Mouse (Mus musculus): ENCODE measurements around the gene Ush1g.

Gene Ush1g

DNA sequence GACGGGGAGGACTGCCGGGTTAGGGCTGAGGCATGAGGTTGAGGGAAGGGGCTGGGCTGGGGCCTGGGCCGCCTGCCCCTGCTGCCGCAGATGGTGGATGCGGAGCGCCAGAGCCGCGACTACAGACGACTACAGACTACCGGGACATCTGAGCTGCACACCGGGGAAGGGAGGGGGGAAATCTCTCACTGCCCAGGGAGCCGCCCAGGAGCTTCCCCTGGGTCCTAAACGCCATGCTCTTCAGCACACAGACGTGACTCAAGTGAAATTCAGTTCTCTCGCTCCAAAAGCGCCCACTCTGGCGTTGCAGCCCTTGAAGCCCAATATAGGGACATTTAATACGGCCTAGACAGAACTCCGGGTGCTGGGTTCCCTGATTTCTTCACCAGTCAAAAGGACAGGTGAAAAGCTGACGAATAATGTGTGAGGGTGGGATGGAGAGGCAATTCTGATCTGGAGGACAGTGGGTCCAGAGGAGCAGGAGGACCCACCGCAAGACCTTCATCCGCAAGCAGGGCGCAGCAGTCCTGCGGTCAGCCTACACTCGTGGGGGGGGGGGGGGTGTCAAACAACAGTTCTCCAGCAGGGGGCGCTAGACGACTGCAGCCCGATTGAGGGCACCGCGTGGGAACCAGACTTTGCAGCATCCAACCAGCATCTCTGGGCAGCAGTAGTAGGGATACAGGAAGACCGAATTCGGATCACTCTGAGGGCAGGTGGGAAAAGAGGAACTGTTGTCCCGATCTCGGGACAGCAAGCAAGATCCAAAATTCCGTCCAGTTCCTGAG is at the start of gene Ush1g:
Gene Ush1g, minus strand, starts transcription at position 136 of the 788 bp plus-strand sequence.
- DNase-seq = peak; percentile 60

DNA sequence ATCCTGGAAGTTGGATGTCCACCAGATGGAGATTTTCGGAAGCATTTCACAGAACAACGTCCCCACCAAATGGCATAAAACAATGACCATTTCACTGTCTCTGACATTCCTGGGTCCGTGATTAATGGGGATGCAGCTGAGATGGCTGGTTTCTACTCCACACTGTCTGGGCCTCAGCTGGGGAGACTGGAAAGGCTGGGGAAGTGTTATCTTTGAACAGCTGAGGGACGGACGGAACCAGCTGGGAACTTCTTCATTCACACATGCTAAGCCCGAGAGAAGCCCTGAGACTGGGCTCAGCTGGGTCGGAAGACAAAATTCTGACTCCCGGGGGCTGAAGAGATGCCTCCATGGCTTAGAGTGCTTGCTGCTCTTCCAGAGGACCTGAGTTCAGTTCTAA is 49.5 kb upstream of the Ush1g start:
- no peak for DNase-seq

DNA sequence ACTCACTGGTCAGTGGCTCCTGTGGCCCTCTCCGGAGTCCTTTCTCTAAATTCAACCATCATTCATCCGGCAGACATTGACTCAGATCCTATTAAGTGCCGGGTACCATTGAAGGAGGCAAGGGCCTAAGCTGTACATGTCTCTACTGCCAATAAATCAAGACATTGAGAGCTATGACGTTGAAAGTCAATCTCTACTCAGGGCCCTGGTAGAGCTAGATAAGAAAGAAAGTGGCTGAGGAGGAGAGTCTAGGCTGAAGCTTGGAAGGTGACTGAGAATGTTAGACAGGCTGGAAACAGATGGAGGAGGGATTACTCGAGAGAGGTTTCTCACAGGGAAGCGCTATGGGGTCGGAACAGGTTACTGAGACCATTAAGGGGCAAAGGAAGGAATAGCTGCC is 48.5 kb upstream of the Ush1g start:
- no peak for DNase-seq

DNA sequence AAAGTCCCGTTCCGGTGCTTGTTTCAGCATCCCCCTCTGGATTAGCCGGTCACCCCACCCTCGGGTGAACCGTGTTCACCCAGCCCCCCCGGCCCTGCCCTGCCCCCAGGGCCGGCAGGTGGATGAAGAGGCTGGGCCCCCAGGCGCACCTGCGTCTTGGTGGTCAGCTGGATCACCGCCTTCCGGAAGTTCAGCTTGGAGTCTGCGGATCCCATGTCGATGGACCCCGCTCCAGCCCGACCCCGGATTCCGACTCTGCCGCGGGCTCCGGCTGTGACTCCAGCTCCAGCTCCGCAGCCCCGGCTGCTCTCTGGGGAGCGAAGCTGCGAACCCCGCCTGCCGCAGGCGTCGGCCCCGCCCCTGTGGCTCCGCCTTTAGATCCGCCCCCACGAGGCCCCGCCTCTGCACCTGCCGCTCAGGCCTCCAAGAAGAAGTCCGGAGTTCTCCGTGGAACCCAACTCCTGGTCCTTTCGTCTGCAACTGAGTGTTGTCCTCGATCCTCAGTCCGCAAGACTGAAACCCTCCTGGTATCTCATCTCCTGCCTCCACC is 45.6 kb upstream of the Ush1g start, which contains the start of gene Hid1:
Gene Hid1, minus strand, starts transcription at position 362 of the 550 bp plus-strand sequence.
- peak; percentile 83 for DNase-seq

DNA sequence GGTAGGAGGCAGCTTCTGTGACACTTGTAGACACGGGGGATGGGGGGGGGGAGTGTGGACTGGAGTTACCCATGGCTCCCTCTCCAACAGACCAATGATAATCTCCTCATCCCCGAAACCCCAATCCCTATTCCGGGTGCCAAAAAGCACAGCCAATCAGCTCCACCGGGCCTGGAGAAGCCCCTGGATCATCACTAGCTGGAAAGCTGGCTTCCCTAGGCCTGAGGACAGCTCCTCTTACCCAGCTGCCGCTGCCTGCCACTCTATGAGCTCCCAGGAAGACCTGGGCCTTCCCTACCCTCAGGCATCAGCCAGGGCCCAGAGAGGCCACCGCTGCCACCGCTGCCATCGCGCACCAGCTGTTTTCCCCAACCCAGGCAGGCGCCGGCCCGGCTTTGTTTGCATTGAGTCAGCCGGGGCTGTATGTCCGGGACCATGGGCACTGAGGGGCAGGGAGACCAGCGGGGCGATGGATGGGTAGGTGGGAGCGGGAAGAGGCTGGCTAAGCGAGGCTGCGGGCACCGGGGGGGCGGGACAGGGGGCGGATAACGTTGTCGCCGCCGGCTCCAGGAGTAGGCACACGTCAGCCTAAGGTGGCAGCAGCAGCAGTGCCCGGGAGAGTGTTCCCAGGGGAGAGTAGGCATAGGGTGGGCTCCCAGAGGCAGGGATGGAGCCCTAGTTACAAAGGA is 45.0 kb upstream of the Ush1g start:
- DNase-seq = no peak

DNA sequence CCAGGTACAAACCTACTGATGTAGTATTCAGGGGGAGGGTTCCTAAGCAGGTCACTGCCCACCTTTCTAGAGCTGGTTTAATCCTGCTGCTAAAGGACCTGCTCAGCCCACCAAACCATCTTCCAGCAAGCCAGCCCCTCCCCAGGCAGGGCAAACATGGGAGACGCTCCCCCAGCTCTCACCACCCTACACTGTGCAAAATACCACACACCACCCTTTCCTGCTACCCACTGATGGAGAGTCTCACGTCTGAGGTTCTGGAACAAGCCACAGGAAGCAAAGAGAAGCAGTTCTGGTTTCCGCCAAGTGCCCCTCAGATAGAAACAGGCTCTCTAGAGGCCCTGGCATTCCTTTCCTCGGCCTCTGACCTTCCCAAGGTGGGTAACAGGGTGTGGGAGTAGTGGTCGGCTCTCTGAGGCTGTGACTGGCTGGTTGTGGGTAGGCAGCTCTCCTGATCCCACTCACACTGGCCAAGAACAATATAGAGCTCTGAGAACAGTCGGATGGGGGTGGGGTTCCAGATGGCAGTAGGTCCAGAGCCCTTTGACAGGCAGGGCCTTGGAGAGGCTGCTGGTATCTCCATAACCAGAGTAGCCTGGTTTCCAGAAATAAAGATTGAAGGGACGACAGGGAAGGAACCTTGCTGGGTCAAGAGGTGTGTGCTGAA is 44.3 kb upstream of the Ush1g start:
- no peak for DNase-seq

DNA sequence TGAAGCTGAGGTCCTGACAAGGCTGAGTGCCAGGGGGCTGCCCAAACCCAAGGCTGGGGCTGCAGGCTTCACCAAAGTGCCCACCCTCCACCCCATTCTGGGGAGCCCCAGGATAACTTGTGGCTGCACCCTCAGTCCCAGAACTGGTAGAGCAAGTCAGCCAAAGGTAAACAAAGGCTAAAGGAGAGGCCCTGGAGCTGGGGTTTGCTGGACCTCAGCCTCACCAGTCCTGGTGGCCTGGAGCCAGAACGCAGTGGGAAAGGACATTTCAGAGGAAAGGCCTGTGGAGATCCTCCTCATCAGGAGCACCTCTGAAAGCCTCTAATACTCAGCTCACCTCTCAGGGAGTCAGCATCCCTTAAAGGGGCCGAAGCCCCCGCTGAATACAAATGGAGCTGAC is 42.3 kb upstream of the Ush1g start:
- no peak for DNase-seq

DNA sequence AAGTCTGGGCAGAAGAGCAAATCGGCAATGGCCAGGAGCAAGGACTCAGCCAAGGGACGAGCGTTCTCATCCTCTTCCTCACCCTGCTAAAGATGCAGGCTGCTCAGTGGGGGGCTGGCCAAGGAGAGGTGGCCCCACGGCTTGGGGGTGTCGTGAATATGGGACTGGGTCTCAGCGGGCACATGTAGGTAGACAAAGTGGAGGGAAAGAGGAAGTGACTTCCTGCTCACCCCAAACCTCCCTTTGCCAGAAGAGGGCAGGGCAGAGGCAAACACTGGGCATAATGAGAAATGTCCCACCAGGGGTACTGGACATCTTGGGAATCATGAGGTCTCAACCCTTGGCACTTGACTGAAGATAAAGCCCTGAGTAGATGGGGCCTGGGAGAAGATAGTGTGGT is 37.9 kb upstream of the Ush1g start:
- peak; percentile 45 for DNase-seq

DNA sequence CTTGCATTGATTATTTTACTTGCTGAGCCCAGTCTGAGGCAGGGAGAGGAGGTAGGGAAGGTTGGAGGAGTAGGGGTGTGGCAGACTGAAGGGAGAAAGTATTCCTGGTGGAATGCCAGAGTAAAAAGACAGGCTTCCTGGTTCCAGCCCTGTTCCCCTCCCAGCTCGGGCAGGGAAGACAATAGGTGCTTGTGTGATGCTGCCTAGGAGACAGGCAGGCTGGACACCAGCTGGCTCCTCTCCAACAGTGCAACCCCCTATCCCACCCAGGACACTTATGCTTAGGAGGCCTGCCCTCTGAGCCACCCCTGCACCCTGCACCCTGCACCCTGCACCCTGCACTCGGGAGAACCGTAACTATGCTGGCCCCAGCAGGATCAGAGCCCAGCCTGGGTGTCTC is 37.5 kb upstream of the Ush1g start:
- peak; percentile 65 for DNase-seq

DNA sequence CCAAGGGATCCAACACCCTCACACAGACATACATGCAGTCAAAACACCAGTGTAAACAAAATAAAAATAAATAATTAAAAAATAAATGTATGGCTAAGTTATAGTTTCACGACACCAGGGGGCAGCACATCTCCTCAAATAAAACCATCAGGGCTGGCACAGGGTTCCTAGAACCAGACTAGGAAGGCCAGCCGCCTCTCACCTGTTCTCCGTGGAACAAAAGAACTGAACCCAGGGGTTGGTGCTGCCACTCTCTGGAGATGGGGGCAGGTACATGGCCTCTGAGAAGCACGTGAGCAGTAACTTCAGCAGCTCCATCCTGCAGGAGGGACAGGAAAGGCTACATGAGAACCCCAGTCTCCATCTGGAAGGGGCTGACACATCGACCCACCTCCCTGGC is 36.6 kb upstream of the Ush1g start:
- peak; percentile 84 for DNase-seq

DNA sequence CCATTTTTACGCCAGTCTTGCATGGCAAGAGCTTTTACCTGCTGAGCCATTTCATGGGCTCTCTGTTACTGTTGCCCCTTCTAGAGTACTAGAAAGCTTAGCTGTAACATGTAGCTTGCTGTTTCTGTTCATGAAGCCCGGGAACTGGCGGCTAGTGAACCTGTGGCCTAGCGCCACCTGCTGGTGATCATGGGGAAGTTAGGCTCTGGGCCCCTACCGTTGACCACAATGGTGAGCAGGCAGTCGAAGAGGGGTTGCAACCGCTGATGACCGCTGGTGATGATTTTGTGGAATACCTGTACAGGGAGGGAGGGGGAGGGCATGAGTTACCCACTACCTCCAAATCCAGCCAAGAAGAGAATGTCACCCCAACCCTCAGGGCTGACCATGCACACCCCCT is 32.3 kb upstream of the Ush1g start:
- peak; percentile 78 for DNase-seq

DNA sequence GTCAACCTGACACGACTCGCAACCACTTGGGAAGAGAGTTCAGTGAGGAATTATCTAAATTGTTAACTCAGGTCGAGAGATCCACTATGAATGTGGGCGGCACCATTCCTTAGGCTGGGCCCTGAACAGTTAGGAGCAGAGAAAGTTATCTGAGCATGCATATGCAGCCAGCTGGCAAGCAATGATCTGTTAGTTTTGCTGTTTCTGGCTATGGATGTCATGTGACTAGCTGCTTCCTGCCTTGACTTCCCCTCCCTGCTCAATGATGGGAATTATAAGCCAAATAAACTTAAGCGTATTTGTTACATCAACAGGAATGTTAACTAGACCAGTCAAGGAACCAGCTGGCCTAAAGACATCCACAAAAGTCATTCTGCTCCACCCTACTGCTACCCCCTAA is 31.5 kb upstream of the Ush1g start:
- DNase-seq = no peak

DNA sequence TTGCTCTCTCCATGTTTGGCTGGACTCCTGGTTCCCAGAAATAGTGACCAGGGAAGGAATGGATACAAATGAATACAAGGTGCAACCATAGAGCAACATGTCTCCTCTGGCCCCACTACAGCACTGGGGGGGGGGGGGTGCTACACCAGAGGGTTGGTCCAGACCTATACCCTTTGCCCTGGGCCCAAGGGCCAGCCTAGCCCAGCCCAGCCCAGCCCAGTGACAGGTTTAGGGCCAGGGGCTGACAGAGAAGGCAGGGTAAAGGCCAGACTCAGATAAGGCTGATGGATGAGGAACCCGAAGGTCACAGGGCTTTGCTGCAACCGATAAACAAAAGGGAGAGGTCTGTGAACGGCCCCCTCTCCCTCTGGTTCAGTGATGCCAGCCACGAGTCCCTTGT is 28.1 kb upstream of the Ush1g start:
- DNase-seq = no peak

DNA sequence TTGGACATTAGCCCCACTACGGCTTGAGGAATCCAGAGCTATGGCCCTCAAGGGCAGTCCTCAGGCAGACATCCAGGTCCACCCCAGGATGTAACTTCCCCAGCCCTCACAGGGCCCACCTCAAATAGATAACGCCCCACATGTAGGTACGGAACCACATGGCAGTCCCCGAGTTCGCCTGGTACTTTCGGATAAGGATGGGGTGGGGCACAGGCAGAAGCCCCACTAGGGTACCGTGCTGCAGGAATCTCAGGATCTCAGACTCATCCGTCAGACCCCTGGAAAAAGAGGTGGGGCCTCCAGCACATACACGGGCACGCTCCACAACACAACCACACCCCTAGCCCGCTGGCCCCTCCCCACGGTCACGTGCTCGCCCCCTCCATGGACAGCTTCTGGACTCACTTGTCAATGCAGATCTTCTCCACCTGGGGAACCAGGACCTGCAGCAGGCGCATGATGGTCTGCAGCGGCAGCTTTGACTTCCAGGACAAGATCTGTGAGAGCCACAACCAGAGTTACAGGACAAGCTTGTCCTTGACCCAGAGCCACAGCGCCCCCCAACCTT is 26.9 kb upstream of the Ush1g start:
- DNase-seq = no peak

DNA sequence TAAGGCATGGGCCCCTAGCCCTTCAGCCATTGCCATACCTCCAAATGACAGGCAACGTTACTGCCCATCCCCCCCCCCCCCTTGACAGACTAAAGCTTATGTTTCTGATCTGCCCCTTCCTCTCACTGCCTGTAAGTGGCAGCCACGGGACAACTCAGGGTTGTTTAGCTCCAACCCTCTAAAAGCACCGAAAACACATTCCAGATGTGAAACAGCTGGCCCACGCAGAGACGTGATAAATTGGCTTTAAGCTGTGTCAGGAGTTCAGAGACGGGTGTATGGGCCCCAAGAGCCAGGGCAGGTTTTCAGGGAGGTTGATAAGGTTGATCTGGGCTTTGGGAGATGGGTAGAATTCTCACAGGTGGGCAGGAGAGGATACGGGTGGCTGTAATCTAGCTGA is 23.7 kb upstream of the Ush1g start:
- DNase-seq = no peak

DNA sequence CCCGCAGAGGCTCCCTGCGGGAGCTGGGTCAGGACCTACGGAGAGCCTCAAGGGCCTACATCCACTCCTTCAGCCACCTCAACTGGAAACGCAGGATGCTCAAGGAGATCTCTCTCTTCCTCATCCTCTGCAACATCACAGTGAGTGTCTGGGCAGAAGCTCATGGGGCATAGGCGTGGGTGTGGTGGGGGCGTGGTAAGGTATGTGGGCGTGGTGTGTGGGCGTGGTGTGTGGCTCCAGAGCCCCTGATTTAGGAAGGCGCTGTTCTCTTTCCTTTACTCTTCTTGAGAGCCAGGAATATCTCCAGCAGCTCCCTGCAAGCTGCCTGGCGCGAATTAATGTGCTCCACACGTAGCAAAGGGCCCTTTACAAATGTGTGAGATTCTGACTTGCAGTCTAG is 23.1 kb upstream of the Ush1g start:
- no peak for DNase-seq

DNA sequence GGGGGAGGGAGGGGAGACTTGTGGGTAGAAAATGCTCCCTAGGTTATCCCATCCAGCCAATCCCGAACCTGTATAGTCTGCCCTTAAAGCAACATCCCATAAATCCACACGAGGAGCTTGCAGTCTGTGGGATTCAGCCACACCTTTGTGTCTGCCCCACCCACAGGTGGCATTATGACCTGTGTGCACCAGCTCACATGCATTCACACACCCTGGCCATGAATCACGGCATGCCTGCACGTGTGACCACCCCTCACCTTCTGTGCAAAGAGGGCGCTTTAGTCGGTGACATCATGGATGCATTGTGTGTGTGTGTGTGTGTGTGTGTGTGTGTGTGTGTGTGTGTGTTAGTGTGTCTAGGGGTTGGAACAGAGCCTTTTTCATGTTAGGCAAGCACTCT is 20.0 kb upstream of the Ush1g start:
- no peak for DNase-seq

DNA sequence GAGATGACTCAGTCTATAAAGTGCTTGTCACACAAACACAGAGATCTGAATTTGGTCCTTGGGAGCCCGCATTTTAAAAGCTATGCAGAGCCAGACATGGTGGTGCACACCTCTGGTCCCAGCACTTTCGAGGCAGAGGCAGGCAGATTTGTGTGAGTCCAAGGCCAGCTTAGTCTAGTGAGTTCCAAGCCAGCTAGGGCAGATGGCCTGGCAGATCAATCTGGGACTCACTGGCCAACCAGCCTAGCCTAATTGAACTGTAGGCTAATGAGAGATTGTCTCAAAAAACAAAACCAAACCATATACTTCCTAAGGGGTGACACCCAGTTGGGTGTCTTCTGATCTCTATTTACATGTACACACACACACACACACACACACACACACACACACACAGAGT is 19.4 kb upstream of the Ush1g start:
- no peak for DNase-seq

DNA sequence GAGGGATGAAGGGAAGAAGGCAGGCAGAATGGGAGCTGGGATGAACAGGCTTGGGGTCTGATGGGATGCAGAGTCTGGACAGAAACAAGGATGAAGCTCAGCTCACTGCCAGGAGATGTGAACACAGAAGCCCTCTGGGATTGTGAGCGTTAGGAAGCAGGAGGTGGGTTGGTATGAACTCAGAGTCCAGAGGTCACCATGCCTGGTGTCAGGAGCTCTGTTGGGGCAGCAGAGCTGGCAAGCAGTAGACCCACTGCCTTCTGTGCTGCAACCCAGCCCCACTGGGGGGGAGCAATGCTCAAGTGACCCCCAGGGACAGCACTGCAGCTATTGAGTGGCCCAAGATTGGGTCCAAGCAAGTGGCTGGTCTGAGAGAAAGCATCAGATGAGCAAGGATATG is 16.0 kb upstream of the Ush1g start:
- DNase-seq = no peak

DNA sequence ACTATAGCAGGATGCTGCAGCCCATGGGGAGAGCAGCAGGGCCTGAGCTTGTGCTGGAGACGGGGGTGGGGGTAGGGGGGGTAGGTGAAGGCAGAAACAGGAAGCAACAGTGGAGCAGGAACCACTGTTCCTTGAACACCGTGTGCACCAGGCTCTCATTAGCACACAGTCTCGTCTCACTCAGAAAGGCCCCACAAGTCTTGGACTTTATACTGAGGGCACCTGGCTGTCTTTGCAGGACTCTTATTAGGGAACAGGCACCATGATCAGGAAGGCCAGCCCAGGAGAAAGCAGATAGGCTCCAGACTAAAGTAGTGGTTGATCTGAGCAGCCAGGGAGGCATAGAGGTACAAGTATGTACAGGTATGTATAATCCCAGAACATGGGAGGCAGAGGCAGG is 15.5 kb upstream of the Ush1g start:
- DNase-seq = no peak

DNA sequence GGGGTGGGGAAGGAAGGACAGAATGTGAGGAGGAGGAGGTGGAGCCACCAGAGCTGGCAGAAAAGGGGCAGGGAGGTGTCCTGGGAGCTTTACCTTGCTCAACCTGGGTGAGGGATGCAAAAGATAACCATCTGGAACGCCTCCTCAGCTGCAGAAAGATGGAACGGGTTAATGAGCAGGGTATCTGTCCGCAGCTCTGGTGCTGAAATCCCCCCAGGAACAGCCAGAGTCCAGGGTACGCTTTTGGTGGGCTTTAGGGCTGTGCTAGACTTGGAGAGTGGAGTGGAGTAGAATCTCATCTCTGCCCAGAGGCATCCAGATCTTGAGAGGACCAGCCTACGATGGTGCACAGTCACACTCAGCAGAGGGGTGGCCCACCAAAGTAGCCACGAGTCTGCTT is 14.3 kb upstream of the Ush1g start:
- no peak for DNase-seq

DNA sequence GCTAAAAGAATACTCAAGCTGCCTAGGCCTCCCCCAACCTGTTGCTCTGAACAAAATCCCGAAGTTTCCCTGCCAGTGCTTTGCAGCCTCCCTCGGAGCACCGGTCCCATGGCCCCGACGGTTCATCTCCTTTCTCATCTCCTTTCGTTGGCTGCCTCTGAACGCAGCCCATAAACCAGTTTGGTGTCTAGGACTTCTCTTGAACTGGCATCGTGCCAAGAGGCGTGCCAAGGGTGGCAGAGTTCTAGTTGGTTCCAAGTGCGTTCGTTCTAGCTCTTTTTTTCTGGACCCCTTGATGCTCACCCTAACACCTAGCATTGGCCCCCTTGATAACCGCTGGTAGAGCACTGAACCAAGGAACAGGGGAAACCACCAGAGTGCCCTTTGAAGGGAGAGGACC is 13.4 kb upstream of the Ush1g start:
- no peak for DNase-seq

DNA sequence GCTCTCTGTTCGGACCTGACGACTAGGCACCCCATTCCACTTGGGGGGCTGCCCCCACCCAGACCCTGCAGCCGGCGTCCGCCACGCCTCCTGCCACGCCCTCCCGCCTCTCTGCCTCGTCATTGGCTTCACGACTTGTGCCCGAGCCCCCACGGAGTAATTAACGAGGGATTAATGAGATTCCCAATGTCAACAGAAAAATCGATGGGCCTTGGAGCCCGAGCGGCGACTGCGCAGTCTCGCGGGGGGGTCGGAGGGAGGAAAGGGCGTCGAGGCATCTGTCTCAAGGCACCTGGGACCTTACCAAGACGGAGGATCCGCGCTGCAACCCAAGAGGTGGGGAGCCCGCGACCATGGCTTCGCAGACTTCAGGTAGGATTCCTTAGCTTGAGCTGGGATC is 12.7 kb upstream of the Ush1g start, which contains the start of gene Otop3:
Gene Otop3, plus strand, starts transcription at position 201 of the 400 bp plus-strand sequence.
- no peak for DNase-seq
